Mouse (Mus musculus) hematopoietic stem cell, adult 5-6 weeks (primary cell): ENCODE data around the gene 4930447F04Rik. TPM values are rescaled to one million over a fixed set of nuclear protein-coding genes. Genes with fewer than 3 reads are reported as not detected.

Experiments used
- ATAC-seq, 2 experiments: fragments of 125-278 bp in 1 of 2; replicated peaks in 1 of 2; 2 replicates each; pipeline ENCODE4 v1.8.0; 2016 to 2017; ENCODE audit warnings: inconsistent platforms in 2 of 2, mild to moderate bottlenecking in 2 of 2, moderate number of reproducible peaks in 2 of 2, low read depth in 1 of 2, moderate TSS enrichment in 1 of 2; ENCODE audit not compliant: low FRiP score in 2 of 2, poor library complexity in 2 of 2, severe bottlenecking in 2 of 2, insufficient read depth in 1 of 2, low TSS enrichment in 1 of 2
- total RNA-seq: library from RNA; stranded (forward); fragments of 172-1452, 232-1000 nt; gene quantifications from 2 replicates; pipeline ENCODE4 v1.2.3, GENCODE M21; 2017

The 4930447F04Rik gene
- not detected in 2 replicates for total RNA-seq

- ATAC-seq: no peak
Measured at GRCm38 (mm10) chrX:66304124-66304523, at the start of gene 4930447F04Rik. Gene 4930447F04Rik (minus strand): TSS chrX:66304224.
